Mouse (Mus musculus): ENCODE results near the gene Fkbp8.

DNA sequence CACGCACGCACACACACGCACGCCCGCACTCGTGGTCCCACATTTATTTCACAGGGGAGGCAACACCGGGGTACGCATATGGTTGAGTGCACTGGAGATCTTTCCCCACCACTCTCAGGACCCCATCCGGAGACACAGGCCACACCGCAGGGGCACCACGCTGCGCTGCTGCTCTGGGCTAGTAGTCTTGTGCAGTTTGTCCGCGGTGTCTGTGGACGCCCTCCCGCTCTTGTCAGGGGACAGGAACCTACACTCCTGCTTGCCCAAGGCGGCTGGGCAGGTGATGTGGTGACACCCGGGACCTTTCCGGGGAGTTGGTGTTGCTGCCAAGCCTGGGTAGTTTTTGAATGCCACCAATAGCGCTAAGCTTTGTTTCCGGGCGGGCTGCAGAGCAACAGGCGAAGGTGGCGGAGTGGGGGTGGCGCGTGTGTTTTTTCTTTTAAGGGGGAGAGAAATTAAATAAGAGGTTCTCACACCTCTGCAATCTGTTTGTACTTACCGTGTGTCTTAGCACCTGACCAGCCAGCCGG is 33.0 kb upstream of the Fkbp8 start:
- TF ChIP-seq CTCF (IDR thresholded peaks at IDR 0.05; ENCODE audit: extremely low read depth, insufficient read length, insufficient replicate concordance, low read depth, low read length): no peak
- TF ChIP-seq POLR2A (IDR thresholded peaks at IDR 0.05; ENCODE audit: low read depth, low read length): no peak

Data from small intestine, adult 2 months (tissue).